Mouse (Mus musculus): ENCODE data around the gene Lsamp. TPM values are rescaled to one million over a fixed set of nuclear protein-coding genes. Genes with fewer than 3 reads are reported as not detected.

The Lsamp gene
- polyA plus RNA-seq, 1 experiment from 2014 or later: 1.1 TPM

DNA sequence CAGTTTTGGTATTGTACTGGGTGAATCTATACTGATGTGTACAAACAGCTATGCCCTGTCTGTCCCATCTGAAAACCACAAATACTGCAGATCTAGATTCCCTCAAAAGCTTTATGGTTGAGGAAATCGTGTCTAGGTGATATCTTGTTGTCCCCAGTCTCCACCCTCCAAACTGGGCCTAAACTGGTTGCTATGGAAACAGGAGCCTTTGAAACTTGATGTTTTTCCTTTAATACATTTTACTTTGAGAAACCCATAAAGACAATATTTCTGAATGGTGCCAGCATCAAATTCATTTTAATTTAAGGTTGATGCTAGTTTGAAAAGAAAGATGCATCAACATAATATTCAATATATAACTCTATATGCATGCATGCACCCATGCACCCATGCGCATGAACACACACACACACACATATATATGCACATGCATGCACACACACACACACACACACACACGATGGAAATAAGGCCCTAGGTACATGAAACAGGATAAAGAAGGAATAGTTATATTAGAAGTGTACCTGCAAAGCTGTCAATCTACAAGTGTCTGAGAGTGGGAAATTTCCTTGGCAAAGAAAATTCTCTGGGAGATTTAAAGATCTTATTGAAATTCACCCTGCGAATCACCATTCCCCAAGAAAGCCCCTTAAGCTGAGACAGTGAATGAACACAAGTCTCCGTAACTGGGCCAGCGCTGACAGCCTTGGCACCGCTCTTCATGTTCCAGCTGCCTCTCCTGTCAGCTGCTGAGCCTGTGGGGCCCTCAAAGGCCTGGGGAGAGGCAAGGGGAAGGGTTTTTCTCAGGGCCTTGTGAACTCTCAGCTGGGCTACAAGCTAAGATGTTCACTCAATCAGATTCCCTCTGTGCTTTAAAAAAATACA lies 525.2 kb downstream of the Lsamp start:
- no peaks in the 10 kb centered on the region for H3K27me3 ChIP-seq (replicated peaks)
- H3K27ac ChIP-seq (ENCODE audit: poor library complexity, severe bottlenecking): no peak overlapping the region
- no peak overlapping the region for H3K4me3 ChIP-seq
- no peaks in the 10 kb centered on the region for H3K4me1 ChIP-seq (replicated peaks)
- 74% methylated on average over 7 of the region's 7 CpGs for WGBS
- H3K36me3 ChIP-seq: no peaks in the 10 kb centered on the region
- H3K9me3 ChIP-seq (replicated peaks): no peaks in the 10 kb centered on the region
- no peak overlapping the region for H3K9ac ChIP-seq
- no peak overlapping the region for H3K4me2 ChIP-seq
- ATAC-seq (ENCODE audit: insufficient number of reproducible peaks, low FRiP score): no peak

DNA sequence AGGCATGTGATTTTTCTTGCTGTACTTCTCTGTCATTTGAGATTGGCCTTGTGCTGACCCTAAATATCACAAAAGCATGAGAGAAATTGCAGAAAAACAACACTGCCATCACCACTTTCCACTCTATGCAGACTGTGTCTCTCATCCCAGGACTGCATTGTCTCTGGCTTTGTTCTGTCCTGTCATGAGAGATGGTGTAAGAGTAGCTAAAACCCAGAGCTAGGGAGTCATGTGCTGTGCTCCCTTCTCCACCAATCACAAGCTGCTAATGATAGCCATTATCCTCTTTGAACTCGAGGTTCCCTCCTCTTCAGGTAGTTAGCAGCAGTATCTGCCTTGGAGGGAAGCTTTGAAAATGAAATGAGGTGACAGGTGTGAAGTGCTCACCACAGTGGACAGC lies 552.6 kb downstream of the Lsamp start:
- Histone ChIP-seq H3K27me3 (replicated peaks) (no peaks in the 10 kb centered on the region), H3K9ac (no peak overlapping the region), H3K36me3 (no peaks in the 10 kb centered on the region), H3K4me1 (replicated peaks) (no peaks in the 10 kb centered on the region), H3K9me3 (replicated peaks) (no peaks in the 10 kb centered on the region), H3K4me2 (no peak overlapping the region), H3K4me3 (no peak overlapping the region), H3K27ac (ENCODE audit: poor library complexity, severe bottlenecking) (no peak overlapping the region)
- WGBS: 14% methylated on average over 1 of the region's 1 CpGs
- no peak for ATAC-seq (ENCODE audit: insufficient number of reproducible peaks, low FRiP score)

DNA sequence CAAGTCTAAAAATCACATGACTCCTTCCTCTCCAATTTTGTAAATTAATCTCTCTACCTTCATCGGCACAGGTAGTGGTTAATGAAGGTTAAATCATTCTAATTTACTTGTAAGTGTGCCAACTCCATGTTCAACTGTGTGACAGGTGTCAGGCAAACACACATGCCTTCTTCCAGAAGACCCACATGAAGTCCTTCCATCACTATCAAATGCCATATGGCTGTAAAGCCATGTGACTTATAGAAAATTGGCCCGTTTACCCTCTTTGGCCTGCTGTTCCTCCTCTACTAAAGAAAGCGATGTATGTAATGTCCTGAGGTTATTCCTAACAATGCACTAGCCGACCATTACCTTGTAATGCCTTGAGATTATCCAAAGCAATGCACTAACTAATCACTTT lies 565.5 kb downstream of the Lsamp start:
- WGBS: 76% methylated on average over 4 of the region's 4 CpGs
- no peak overlapping the region for H3K9ac ChIP-seq
- H3K27me3 ChIP-seq (replicated peaks): no peaks in the 10 kb centered on the region
- H3K9me3 ChIP-seq (replicated peaks): no peaks in the 10 kb centered on the region
- H3K4me1 ChIP-seq (replicated peaks): no peaks in the 10 kb centered on the region
- H3K4me2 ChIP-seq: no peak overlapping the region
- no peak for ATAC-seq (ENCODE audit: insufficient number of reproducible peaks, low FRiP score)
- no peak overlapping the region for H3K4me3 ChIP-seq
- no peak overlapping the region for H3K27ac ChIP-seq (ENCODE audit: poor library complexity, severe bottlenecking)
- no peaks in the 10 kb centered on the region for H3K36me3 ChIP-seq

DNA sequence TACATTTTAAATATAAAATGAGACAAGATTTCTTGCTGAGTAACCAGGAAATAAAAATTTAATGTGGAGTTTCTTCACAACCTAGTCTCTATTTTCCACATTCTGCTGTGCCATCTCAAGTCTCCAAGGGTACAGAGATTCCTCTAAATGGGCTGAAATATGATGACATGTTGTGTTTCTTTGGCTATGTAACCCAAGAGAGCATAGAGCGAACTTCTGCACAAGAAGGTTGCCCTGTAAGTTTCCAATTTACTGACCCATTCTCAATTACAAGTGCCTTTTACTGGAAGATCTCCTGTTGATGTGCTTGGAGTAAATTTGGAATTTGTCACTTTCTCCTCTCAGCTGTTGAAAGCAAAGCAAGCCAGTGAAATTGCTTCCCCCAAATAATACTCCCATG lies 571.4 kb downstream of the Lsamp start:
- no peak overlapping the region for H3K4me2 ChIP-seq
- H3K9me3 ChIP-seq (replicated peaks): no peaks in the 10 kb centered on the region
- WGBS: 72% methylated on average over 1 of the region's 1 CpGs
- ATAC-seq (ENCODE audit: insufficient number of reproducible peaks, low FRiP score): no peak
- H3K9ac ChIP-seq: no peak overlapping the region
- H3K4me3 ChIP-seq: no peak overlapping the region
- no peaks in the 10 kb centered on the region for H3K36me3 ChIP-seq
- no peaks in the 10 kb centered on the region for H3K4me1 ChIP-seq (replicated peaks)
- no peaks in the 10 kb centered on the region for H3K27me3 ChIP-seq (replicated peaks)
- H3K27ac ChIP-seq (ENCODE audit: poor library complexity, severe bottlenecking): no peak overlapping the region

DNA sequence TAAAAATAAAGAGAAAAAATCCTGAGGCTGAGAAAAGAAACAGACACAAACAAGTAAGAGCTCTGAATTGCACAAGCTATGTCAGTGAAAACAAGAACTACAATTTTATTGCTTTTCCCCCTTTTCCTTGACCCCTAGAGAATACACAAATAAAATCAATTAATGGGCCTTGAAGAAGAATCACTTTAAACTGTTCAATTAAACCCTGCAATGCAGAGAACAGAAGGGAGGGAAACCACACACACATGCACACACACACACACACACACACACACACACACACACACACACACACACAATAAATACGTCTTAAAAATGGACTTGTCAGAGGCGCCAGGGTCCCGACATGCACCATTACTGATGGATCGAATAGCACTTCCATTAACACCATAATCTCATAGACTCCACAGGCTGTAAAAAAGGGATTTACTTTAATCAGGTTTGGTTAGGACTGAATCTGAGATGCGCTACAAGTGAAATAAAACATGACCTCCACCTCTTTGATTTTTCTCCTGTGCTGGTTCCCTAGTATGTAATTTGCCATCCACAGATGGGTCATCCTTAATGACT lies 573.6 kb downstream of the Lsamp start:
- WGBS: 83% methylated on average over 5 of the region's 5 CpGs
- ATAC-seq (ENCODE audit: insufficient number of reproducible peaks, low FRiP score): no peak
- no peaks in the 10 kb centered on the region for H3K9me3 ChIP-seq (replicated peaks)
- no peak overlapping the region for H3K4me3 ChIP-seq
- no peaks in the 10 kb centered on the region for H3K36me3 ChIP-seq
- no peak overlapping the region for H3K27ac ChIP-seq (ENCODE audit: poor library complexity, severe bottlenecking)
- no peaks in the 10 kb centered on the region for H3K4me1 ChIP-seq (replicated peaks)
- H3K9ac ChIP-seq: no peak overlapping the region
- no peaks in the 10 kb centered on the region for H3K27me3 ChIP-seq (replicated peaks)
- H3K4me2 ChIP-seq: no peak overlapping the region

DNA sequence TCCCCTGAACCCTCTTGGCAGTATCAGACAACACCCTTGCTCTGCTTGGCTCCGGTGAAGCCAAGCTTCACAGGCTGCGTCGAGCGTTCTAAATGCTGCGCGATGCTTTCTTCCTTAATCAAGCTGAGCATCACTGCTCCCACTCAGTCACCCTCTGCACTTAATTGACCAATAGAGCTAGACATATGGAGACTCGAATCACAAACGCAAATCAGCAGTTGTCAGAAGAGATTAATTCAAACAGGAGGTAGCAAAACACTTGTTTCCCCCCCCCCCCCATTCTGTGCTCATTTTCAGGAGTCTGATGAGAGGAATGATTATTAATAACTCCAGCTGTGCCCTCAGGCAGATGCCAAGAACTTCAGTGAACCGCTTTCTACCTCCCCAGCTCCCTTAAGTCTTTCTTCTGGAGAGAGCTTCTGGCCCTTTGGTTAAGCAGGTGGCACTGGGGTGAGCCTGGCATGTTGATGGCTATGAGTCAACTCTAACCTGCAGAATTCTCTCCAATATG lies 583.3 kb downstream of the Lsamp start:
- H3K4me2 ChIP-seq: no peak overlapping the region
- no peak for ATAC-seq (ENCODE audit: insufficient number of reproducible peaks, low FRiP score)

DNA sequence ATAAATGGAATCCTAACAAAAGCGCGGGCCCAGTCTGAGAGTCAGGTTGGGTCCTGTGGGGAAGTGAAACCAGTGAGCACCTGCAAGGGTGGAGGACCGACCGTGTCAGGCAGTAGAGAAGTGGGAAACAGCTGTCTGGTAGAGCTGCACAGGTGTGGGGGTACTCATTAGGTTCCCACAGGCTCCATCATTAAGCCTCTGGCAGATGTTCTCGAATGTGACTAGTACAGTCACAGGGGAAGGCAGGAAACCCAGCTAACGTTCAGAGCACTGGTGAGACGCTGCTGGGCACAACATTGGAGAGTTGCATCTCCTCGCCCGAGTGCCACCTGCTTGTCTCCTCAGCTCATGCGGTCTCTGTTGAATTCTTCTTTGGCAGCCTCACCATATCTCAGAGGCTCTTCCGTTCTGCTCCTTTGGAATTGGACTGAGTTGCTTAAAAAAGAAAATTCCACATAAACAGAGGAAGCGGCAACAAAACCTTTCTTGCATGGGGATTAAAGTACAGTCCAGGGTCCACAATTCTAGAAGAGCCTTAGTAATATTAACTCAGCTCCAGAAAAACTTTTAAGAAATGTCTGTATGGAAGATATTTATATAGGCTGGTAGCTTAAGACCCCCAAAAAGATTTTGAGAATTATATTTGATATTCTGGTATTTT lies 588.1 kb downstream of the Lsamp start:
- Histone ChIP-seq H3K4me1 (replicated peaks) (no peaks in the 10 kb centered on the region), H3K27ac (ENCODE audit: poor library complexity, severe bottlenecking) (no peak overlapping the region), H3K4me2 (no peak overlapping the region), H3K9me3 (replicated peaks) (no peaks in the 10 kb centered on the region), H3K27me3 (replicated peaks) (no peaks in the 10 kb centered on the region), H3K9ac (no peak overlapping the region), H3K4me3 (no peak overlapping the region), H3K36me3 (no peaks in the 10 kb centered on the region)
- ATAC-seq (ENCODE audit: insufficient number of reproducible peaks, low FRiP score): no peak
- 76% methylated on average over 12 of the region's 12 CpGs for WGBS

More for the DNA sequence above, 583.3 kb downstream of the Lsamp start:
- Histone ChIP-seq H3K27me3 (replicated peaks) (no peaks in the 10 kb centered on the region), H3K9ac (no peak overlapping the region), H3K4me1 (replicated peaks) (no peaks in the 10 kb centered on the region), H3K27ac (ENCODE audit: poor library complexity, severe bottlenecking) (no peak overlapping the region), H3K9me3 (replicated peaks) (no peaks in the 10 kb centered on the region), H3K36me3 (no peaks in the 10 kb centered on the region), H3K4me3 (no peak overlapping the region)
- WGBS: 81% methylated on average over 9 of the region's 9 CpGs

DNA sequence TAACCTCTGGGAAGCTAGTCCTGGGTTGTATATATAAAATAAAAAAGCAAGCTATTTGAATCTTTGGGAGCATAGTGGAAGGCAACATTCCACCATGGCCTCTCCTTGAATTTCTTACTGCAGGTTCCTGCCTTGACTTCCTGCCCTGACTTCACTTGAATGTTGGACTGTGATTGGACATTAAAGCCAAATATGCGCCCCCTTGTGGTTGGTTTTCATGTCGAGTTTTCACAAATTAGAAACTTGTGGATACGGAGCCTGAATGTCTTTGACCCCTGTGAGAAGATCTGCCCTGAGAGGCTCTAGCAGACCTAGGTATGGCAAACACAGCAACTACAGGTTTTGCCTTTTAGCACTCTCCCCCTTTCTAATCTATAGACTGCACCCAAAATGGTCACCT lies 597.9 kb downstream of the Lsamp start:
- H3K27me3 ChIP-seq (replicated peaks): no peaks in the 10 kb centered on the region
- no peaks in the 10 kb centered on the region for H3K36me3 ChIP-seq
- WGBS: 57% methylated on average over 3 of the region's 3 CpGs
- H3K4me2 ChIP-seq: no peak overlapping the region
- no peak overlapping the region for H3K4me3 ChIP-seq
- no peaks in the 10 kb centered on the region for H3K4me1 ChIP-seq (replicated peaks)
- H3K9ac ChIP-seq: no peak overlapping the region
- ATAC-seq (ENCODE audit: insufficient number of reproducible peaks, low FRiP score): no peak
- no peaks in the 10 kb centered on the region for H3K9me3 ChIP-seq (replicated peaks)
- H3K27ac ChIP-seq (ENCODE audit: poor library complexity, severe bottlenecking): no peak overlapping the region

DNA sequence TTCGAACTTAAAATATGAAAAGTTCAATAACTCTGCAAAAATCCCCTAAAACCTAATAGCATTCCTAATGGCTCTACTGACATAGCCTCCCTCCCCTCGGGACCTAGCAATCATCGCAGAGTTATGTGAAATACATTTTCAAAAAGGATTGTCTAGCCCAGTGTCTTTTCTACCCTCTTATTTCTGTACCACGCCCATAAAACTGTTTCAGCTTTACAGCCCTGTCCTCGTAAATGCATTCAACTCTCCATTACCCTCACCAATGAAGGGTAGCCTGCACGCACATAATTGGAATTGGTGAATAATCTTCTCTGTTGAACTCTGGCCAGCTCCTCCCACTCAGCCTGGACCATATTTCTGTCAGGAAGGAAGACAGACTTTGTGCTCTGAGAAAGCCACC lies 609.0 kb downstream of the Lsamp start:
- H3K27ac ChIP-seq (ENCODE audit: poor library complexity, severe bottlenecking): no peak overlapping the region
- no peak for ATAC-seq (ENCODE audit: insufficient number of reproducible peaks, low FRiP score)
- no peaks in the 10 kb centered on the region for H3K27me3 ChIP-seq (replicated peaks)
- H3K9ac ChIP-seq: no peak overlapping the region
- no peak overlapping the region for H3K4me3 ChIP-seq
- no peaks in the 10 kb centered on the region for H3K9me3 ChIP-seq (replicated peaks)
- H3K4me2 ChIP-seq: no peak overlapping the region
- 80% methylated on average over 6 of the region's 6 CpGs for WGBS
- H3K36me3 ChIP-seq: no peaks in the 10 kb centered on the region
- H3K4me1 ChIP-seq (replicated peaks): no peaks in the 10 kb centered on the region

DNA sequence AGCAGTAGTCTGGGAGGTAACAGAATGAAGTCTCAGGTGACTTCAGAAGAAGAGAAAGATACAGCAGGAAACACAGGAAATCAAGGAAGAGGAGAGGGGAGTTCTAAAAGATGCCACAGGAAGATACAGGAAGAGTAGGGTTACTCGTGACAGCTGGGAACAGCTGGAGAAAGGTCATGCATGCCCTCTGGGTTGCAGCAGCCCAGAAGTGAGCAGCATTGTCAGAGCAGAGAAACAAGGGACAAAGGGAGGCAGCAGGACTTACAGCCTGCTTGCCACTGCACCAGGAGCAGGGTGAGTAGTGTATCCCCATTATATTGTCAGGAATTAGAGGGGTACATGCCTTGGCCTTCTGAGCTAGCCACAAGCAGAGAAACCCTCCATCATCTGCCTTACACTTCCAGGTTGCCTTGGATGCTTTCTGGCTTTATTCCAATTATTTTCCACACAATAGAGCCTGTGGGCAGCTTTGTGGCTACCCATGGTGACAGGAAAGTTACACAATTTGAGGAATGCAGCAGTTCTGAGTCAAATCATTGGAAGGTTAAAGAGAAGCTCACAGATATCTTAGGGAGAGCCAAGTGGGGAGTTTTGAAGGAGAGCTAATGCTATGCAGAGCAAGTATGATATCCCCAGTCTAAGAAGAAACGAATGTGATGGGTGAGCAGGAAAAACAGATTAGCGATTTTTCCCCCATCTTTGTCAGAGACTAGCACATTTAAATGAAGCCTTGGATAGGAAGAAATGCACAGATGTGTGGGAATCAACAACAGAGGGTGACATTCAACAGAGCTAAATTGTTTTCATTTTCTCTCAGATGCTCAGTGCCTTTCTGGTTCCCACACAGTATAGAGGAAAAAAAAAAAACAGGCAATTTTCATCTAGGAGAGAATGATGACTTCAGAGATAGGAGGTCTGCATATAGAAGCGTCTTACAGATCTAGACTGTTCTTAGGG lies 617.5 kb downstream of the Lsamp start:
- no peak overlapping the region for H3K27ac ChIP-seq (ENCODE audit: poor library complexity, severe bottlenecking)
- H3K4me3 ChIP-seq: no peak overlapping the region
- no peak overlapping the region for H3K9ac ChIP-seq
- ATAC-seq (ENCODE audit: insufficient number of reproducible peaks, low FRiP score): no peak
- no peaks in the 10 kb centered on the region for H3K9me3 ChIP-seq (replicated peaks)
- no peaks in the 10 kb centered on the region for H3K27me3 ChIP-seq (replicated peaks)
- WGBS: 47% methylated on average over 4 of the region's 4 CpGs
- H3K4me2 ChIP-seq: no peak overlapping the region
- no peaks in the 10 kb centered on the region for H3K4me1 ChIP-seq (replicated peaks)
- no peaks in the 10 kb centered on the region for H3K36me3 ChIP-seq

Measured in heart, embryonic 12.5 days (tissue).